Mouse (Mus musculus): ENCODE measurements at regions not wholly inside any gene's neighbourhood (a gene's known extent, or its start where the extent isn't known, plus 50 kb on each side); places are given as distances from the start of the nearest gene placed in this dataset.
"Not testable (repeated sequence)": the region's sequence is repeated elsewhere in the genome, so short reads cannot be mapped to it uniquely, and the experiment has no call there.

DNA sequence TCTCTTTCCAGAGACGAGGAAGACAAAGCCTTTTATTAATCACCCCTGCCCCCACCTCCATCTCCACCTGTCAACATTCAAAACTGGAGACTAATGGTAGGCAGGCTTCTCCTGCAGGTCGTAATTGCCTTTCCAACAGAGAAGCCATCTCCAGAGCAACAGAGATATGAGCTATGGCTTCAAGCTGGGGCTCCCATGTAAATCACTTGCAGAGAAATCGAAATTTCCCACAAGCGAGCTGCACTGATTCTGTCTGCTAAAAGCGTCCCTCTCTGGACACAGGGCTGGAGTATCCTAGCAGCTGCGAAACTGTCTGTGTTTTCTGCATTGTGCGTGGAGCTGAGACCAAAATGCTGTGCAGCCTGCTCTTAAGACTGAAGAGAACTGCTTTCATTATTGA lies 176.6 kb downstream of the Cartpt start:
- no peak for DNase-seq

- DNase-seq, result no peak
Measured at GRCm38 (mm10) chr13:99723237-99723981, 177.5 kb downstream of the Cartpt start.

GRCm38 (mm10) chr13:99720566-99720965 lies 180.3 kb downstream of the Cartpt start:
- no peak for DNase-seq

GRCm38 (mm10) chr13:99696559-99696890 lies 180.2 kb upstream of the Map1b start:
- DNase-seq, result no peak

GRCm38 (mm10) chr13:99695874-99696558 lies 179.7 kb upstream of the Map1b start:
- DNase-seq, result no peak

DNA sequence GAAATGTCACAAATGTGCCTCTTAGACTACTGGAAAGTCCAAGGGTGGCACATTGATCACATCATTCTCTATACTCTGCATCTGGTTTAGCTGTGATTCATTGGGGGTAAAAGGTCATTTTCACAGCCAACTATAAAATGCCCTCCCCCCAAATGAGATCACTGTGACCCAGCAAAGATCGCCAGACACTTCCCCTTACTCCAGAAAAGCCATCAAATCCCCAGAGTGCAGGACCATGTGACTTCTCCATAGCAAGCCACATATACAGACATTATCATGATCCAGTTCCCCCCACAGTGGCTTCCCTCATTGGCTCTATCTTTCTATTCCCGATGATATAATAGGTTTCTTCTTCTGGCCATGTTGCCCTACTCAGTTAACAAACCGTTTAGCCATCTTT lies 163.6 kb upstream of the Map1b start:
- no peak for DNase-seq

DNA sequence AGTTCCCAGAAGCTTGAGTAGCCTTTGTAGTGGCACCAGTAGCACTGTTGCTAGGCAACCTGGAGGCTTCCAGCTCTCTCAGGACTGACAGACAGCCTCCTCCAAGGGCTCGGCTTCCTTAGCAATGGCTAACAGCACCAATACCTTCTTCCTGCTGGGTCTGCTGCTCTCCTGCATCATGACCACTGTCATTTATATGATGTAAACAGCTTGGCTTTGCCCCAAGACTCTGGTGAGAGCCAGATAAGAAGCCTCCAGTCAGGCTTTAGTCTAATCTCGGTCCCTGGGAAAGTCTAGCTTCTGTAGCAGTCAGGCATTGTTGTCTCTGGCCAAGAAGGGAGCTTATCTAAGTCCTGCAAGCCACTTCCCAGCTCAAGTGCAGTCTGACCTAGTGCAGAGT lies 163.1 kb upstream of the Map1b start:
- no peak for DNase-seq

GRCm38 (mm10) chr13:99676393-99676792 lies 160.1 kb upstream of the Map1b start:
- no peak for DNase-seq

DNA sequence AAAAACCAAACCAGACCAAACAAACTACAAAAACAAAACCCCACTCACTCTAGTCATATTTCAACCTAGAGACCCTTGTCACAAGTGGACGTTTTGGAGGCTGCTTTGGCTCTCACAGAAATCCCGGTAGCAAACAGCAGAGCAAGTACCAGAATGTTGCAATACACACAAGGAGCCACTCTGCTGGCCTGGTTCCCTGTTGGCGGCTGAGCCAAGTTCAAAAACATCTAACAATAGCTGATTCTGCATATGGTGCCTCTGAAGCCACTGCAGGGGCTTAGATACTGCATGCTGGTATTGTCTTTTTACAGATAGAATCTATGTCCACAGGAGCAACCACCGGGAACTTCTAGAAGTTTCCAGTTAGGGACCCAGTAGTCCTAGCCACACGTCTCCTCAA lies 159.6 kb upstream of the Map1b start:
- peak; percentile 58 for DNase-seq

DNA sequence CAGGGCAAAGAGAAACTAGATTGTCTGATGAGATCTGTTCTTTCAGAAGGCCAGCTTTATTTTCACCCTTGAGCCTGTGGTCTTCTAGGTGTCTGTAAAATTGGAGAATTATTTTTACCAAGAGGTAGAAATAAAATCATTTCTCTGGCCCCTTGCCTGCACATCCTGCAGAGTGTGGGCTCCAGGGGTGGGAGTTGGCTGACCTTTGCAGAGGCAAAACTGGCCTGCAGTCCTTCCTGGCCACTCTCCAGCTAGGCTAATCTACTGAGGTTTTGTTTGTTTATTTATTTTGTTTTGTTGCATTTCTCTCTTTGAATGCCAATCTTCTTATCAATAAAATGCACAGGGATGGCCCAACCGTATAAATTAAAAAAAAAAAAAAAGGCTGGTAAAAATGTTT lies 156.4 kb upstream of the Map1b start:
- DNase-seq, result no peak

- no peak for DNase-seq
Measured at GRCm38 (mm10) chr13:99671747-99672146, 155.4 kb upstream of the Map1b start.

- no peak for DNase-seq
Measured at GRCm38 (mm10) chr13:99669987-99670534, 153.7 kb upstream of the Map1b start.

DNA sequence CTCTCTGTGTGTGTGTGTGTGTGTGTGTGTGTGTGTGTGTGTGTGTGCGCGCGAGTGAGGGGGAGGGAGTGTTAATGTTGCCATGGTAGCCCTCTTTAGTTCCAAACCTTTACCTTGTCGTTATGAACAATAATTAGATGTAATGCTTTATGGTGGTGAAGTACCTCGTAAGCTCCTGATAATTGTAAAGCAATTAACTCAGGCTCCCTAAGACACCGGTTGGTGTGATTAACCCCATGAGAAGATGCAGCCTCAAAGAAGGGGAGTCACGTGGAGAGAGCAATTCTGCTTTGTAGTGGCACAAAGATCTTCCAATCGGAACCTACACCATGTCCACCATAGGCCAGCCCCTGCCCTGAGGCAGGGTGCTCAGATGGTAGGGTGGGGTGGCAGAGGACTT lies 152.3 kb upstream of the Map1b start:
- no peak for DNase-seq

DNA sequence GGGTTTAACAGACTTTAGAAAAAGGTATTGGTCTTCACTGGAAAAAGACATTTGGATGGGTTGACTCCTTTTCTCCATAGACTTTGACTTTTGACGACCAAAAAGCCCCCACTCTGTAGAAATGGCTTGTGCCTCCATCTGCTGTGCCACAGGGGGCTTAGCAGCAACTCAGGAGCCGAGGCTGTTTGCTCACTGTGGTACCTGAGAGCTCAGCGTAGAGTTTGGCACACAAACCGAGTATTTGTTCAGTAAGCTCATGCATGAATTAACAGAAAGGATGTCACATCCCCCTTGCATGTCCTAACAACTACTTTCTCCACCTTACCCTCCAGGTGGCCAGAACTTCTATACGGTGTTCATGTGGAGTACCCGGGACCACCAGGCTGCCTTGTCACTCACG lies 149.7 kb upstream of the Map1b start:
- no peak for DNase-seq

GRCm38 (mm10) chr13:99663422-99663821 lies 147.1 kb upstream of the Map1b start:
- DNase-seq, result not testable (repeated sequence)

DNA sequence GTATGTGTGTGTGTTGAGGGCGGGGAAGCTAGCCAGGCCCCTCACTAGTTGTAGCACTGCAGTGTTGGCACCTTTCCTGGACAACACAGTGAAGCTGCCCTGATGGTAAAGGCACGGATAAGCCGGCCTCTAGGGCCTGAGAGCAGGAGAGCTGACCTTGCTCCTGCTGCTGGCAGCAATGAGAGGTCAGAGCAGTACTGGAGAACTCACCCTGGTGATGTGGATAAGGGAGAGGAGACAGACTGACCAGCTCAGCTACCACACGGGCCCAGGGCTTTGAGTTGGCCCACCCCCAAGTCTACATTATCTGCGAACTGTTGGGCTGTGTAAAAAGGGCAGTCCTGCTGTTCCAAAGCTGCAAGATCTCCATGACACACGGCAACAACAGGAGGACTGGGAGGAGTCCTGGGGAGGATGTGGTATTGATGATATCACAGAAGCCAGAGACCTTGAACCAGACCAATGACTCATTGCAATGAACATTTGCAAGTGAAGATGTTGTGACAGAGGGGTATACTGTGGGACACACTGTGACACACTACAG lies 131.4 kb upstream of the Map1b start:
- no peak for DNase-seq

DNA sequence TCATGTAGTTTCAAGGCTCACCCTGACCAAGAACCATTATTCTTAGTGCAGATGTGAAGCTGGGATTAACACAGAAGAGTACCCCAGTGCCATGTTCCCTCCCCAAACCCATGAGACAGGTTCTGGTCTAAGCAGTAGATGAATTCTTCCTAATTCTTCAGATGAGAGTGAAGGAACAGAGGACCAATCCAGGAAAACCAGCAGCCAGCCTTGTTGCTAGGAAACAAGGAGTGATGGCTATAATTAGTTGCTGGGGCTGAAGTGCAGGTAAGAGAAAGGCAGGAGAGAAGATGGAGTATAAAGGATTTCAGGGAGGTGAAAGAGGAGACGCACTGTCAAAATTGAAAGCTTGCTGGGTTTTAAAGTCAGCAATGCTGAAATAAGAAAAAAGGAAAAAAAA lies 128.4 kb upstream of the Map1b start:
- no peak for DNase-seq

- no peak for DNase-seq
Measured at GRCm38 (mm10) chr13:99642811-99643210, 126.5 kb upstream of the Map1b start.

DNA sequence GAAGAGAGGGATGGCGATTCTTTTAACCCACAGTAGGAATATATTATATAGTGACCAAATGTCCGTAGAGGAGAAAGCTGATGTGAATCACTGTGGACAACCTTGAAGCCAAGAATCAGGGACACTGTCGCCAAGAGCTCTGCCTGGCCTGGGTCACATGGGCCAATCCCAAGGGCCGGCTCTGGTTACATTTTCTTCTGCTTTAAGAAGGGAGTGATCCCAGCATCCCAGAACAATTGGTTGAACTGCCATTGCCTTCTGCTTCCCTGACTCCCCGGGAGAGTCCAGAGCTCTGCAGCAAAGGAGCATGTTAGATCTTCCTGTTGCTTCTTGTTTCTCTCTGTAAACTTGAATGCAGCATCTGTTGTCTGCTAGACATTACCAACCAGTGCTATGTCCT lies 126.0 kb upstream of the Map1b start:
- DNase-seq, result no peak

DNA sequence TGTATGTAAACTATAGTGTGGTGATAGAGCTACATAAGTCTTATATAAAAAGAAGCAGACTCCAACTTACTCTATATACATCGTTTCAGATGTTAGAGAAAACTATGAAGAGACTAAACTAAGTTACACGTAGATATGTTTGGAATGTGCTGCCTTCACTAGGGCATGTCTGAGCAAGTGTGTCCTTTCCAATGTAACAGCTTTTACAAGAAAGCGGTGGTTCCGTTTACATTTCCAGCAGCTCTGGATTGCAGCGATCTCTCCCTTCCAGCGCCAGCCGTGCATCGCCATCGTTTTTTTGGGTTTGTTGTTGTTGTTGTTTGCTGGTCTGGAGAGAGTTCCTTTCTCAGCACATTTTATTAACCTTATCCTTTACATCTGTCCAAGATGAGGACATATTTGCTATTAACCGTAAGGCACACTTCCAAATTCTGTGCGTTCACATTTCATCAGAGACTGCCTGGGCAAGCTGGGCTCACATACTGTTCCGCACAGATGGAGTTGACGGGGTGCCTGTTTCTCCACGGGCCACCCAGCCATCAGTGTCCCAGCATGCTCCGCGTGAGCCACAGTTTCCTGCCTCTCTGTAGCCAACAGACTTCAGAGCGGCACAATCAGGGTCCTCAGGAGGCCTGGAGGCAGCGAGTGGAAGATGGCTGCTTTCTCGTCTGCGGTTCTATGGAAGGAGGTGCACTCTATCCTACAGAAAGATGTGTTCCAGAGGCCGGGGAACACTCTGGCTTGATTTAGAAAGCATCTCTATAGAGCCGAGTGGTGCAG lies 125.2 kb upstream of the Map1b start:
- DNase-seq, result no peak

GRCm38 (mm10) chr13:99632706-99633105 lies 116.4 kb upstream of the Map1b start:
- no peak for DNase-seq

GRCm38 (mm10) chr13:99630800-99631199 lies 114.5 kb upstream of the Map1b start:
- DNase-seq, result no peak

GRCm38 (mm10) chr13:99630356-99630755 lies 114.0 kb upstream of the Map1b start:
- DNase-seq, result no peak

Measured in lung, postnatal 14 days (tissue).